Mouse (Mus musculus) midbrain, embryonic 14.5 days (tissue): ENCODE data around the gene Aldh8a1. TPM values are rescaled to one million over a fixed set of nuclear protein-coding genes. Genes with fewer than 3 reads are reported as not detected.

Experiments
- ATAC-seq: fragments of 200-750 bp; cut with Nextera tagmentation; 2 replicates; pipeline ENCODE4 v1.8.0; 2017; ENCODE audit warnings: moderate number of reproducible peaks, moderate library complexity; ENCODE audit not compliant: low FRiP score, low TSS enrichment
- DNase-seq: peaks from one replicate; pipeline ENCODE4 v3.0.0-alpha.2; 2015
- H3K27ac ChIP-seq: fragments of 300-500 bp; sonication (generic); replicated peaks from 2 replicates; pipeline ENCODE4 v1.5.1; 2014; ENCODE audit warnings: mild to moderate bottlenecking, low read depth, low read length, moderate library complexity
- H3K27me3 ChIP-seq: fragments of 300-500 bp; sonication (generic); 2 replicates; pipeline ENCODE4 v1.6.1; 2014; ENCODE audit warnings: low read length, control low read depth, mixed read lengths; ENCODE audit not compliant: control insufficient read depth, insufficient read depth
- H3K36me3 ChIP-seq: fragments of 300-500 bp; sonication (generic); 2 replicates; pipeline ENCODE4 v1.6.1; 2014; ENCODE audit warnings: low read length, control low read depth; ENCODE audit not compliant: control insufficient read depth, insufficient read depth
- H3K4me1 ChIP-seq: fragments of 300-500 bp; sonication (generic); 2 replicates; pipeline ENCODE4 v1.6.1; 2014; ENCODE audit warnings: mild to moderate bottlenecking, antibody characterized with exemption, low read length, control low read depth; ENCODE audit not compliant: control insufficient read depth, insufficient read depth
- H3K4me2 ChIP-seq: fragments of 300-500 bp; sonication (generic); 2 replicates; pipeline ENCODE4 v1.6.1; 2014; ENCODE audit warnings: mild to moderate bottlenecking, low read length, moderate library complexity
- H3K4me3 ChIP-seq: fragments of 300-500 bp; sonication (generic); replicated peaks from 2 replicates; pipeline ENCODE4 v1.5.1; 2014; ENCODE audit warnings: low read depth, low read length
- H3K9ac ChIP-seq: fragments of 300-500 bp; sonication (generic); replicated peaks from 2 replicates; pipeline ENCODE4 v1.6.1; 2014; ENCODE audit warnings: mild to moderate bottlenecking, low read length, moderate library complexity
- H3K9me3 ChIP-seq: fragments of 300-500 bp; sonication (generic); 2 replicates; pipeline ENCODE4 v1.6.1; 2016; ENCODE audit warnings: low read length, control low read depth, mixed read lengths; ENCODE audit not compliant: control insufficient read depth
- WGBS: fragments of 180-500 bp; shearing (Covaris S2); extraction: QIAGEN DNeasy Blood & Tissue Kit; methylation state at CpG from one replicate; pipeline ENCODE4 v1.1.7; 2014; 5-methylcytosine and 5-hydroxymethylcytosine counted together
- polyA plus RNA-seq: library from polyadenylated mRNA; unstranded; fragments of >200 nt; fragmentation: Nextera tagmentation; extraction: Ambion mirVana; gene quantifications from 2 replicates; pipeline ENCODE4 v1.2.1, GENCODE M21; 2014

Aldh8a1 gene
- polyA plus RNA-seq, 1 experiment from 2014 or later: not detected

- H3K9me3 ChIP-seq: no peaks in the 10 kb centered on the region
- no peak overlapping the region for H3K4me2 ChIP-seq
Observed at GRCm38 (mm10) chr10:21349449-21349848, 27.6 kb upstream of the Aldh8a1 start.

GRCm38 (mm10) chr10:21349946-21350345, 27.1 kb upstream of the Aldh8a1 start:
- Histone ChIP-seq H3K9ac (no peak overlapping the region), H3K36me3 (peaks cover 76% of the 10 kb centered on the region), H3K4me1 (no peaks in the 10 kb centered on the region), H3K27me3 (no peaks in the 10 kb centered on the region), H3K27ac (no peak overlapping the region), H3K9me3 (no peaks in the 10 kb centered on the region), H3K4me2 (no peak overlapping the region), H3K4me3 (no peak overlapping the region)
- 96% methylated on average over 2 of the region's 2 CpGs for WGBS
- no peak for DNase-seq
- no peak for ATAC-seq

More at GRCm38 (mm10) chr10:21349449-21349848, 27.6 kb upstream of the Aldh8a1 start:
- no peak for ATAC-seq
- Histone ChIP-seq H3K9ac (no peak overlapping the region), H3K27me3 (no peaks in the 10 kb centered on the region), H3K36me3 (peaks cover 72% of the 10 kb centered on the region), H3K4me1 (no peaks in the 10 kb centered on the region), H3K4me3 (no peak overlapping the region), H3K27ac (no peak overlapping the region)
- 95% methylated on average over 5 of the region's 5 CpGs for WGBS
- DNase-seq: no peak

- Histone ChIP-seq H3K9ac (no peak overlapping the region), H3K36me3 (peaks cover 68% of the 10 kb centered on the region)
- 93% methylated on average over 11 of the region's 11 CpGs for WGBS
Observed at GRCm38 (mm10) chr10:21350531-21351515, 26.3 kb upstream of the Aldh8a1 start.

GRCm38 (mm10) chr10:21351766-21352165, 25.3 kb upstream of the Aldh8a1 start:
- Histone ChIP-seq H3K36me3 (peaks cover 68% of the 10 kb centered on the region), H3K27ac (no peak overlapping the region), H3K4me3 (no peak overlapping the region), H3K27me3 (no peaks in the 10 kb centered on the region), H3K9ac (no peak overlapping the region), H3K4me2 (no peak overlapping the region), H3K9me3 (no peaks in the 10 kb centered on the region), H3K4me1 (no peaks in the 10 kb centered on the region)
- WGBS: 45% methylated on average over 12 of the region's 12 CpGs
- ATAC-seq: no peak
- DNase-seq: no peak

More at GRCm38 (mm10) chr10:21350531-21351515, 26.3 kb upstream of the Aldh8a1 start:
- Histone ChIP-seq H3K4me2 (no peak overlapping the region), H3K4me1 (no peaks in the 10 kb centered on the region), H3K27me3 (no peaks in the 10 kb centered on the region), H3K9me3 (no peaks in the 10 kb centered on the region), H3K4me3 (no peak overlapping the region), H3K27ac (no peak overlapping the region)
- no peak for DNase-seq
- ATAC-seq: no peak

GRCm38 (mm10) chr10:21353890-21354289, 23.2 kb upstream of the Aldh8a1 start:
- Histone ChIP-seq H3K9ac (no peak overlapping the region), H3K4me1 (no peaks in the 10 kb centered on the region), H3K4me3 (no peak overlapping the region), H3K27me3 (no peaks in the 10 kb centered on the region), H3K36me3 (peaks cover 60% of the 10 kb centered on the region), H3K4me2 (no peak overlapping the region), H3K9me3 (no peaks in the 10 kb centered on the region), H3K27ac (no peak overlapping the region)
- ATAC-seq (no peak), DNase-seq (no peak)
- whole genome bisulfite sequencing: 75% methylated on average over 5 of the region's 5 CpGs

- WGBS: 97% methylated on average over 7 of the region's 7 CpGs
- H3K27ac ChIP-seq: no peak overlapping the region
- H3K4me3 ChIP-seq: no peak overlapping the region
- peaks cover 62% of the 10 kb centered on the region for H3K36me3 ChIP-seq
- DNase-seq (no peak), ATAC-seq (no peak)
- no peaks in the 10 kb centered on the region for H3K9me3 ChIP-seq
- H3K27me3 ChIP-seq: no peaks in the 10 kb centered on the region
- H3K4me2 ChIP-seq: no peak overlapping the region
- H3K4me1 ChIP-seq: no peaks in the 10 kb centered on the region
- no peak overlapping the region for H3K9ac ChIP-seq
Observed at GRCm38 (mm10) chr10:21354506-21354905, 22.6 kb upstream of the Aldh8a1 start.

- H3K9me3 ChIP-seq: no peaks in the 10 kb centered on the region
- H3K27ac ChIP-seq: no peak overlapping the region
- DNase-seq (no peak), ATAC-seq (no peak)
- H3K36me3 ChIP-seq: peaks cover 57% of the 10 kb centered on the region
- WGBS: 94% methylated on average over 8 of the region's 8 CpGs
- H3K4me3 ChIP-seq: no peak overlapping the region
- H3K9ac ChIP-seq: no peak overlapping the region
- H3K4me1 ChIP-seq: no peaks in the 10 kb centered on the region
- H3K27me3 ChIP-seq: no peaks in the 10 kb centered on the region
- no peak overlapping the region for H3K4me2 ChIP-seq
Observed at GRCm38 (mm10) chr10:21357986-21358385, 19.1 kb upstream of the Aldh8a1 start.

GRCm38 (mm10) chr10:21359086-21359485, 18.0 kb upstream of the Aldh8a1 start:
- H3K27me3 ChIP-seq: no peaks in the 10 kb centered on the region

GRCm38 (mm10) chr10:21361871-21362270, 15.2 kb upstream of the Aldh8a1 start:
- WGBS: 92% methylated on average over 7 of the region's 7 CpGs
- H3K36me3 ChIP-seq: peaks cover 56% of the 10 kb centered on the region
- H3K4me1 ChIP-seq: no peaks in the 10 kb centered on the region

More at GRCm38 (mm10) chr10:21359086-21359485, 18.0 kb upstream of the Aldh8a1 start:
- Histone ChIP-seq H3K9ac (no peak overlapping the region), H3K27ac (no peak overlapping the region), H3K4me2 (no peak overlapping the region), H3K9me3 (no peaks in the 10 kb centered on the region), H3K36me3 (peaks cover 47% of the 10 kb centered on the region), H3K4me1 (no peaks in the 10 kb centered on the region), H3K4me3 (no peak overlapping the region)
- no peak for ATAC-seq
- DNase-seq: no peak
- 90% methylated on average over 4 of the region's 4 CpGs for WGBS

More at GRCm38 (mm10) chr10:21361871-21362270, 15.2 kb upstream of the Aldh8a1 start:
- Histone ChIP-seq H3K4me3 (no peak overlapping the region), H3K27me3 (no peaks in the 10 kb centered on the region), H3K9me3 (no peaks in the 10 kb centered on the region), H3K9ac (no peak overlapping the region), H3K27ac (no peak overlapping the region), H3K4me2 (no peak overlapping the region)
- DNase-seq (no peak), ATAC-seq (no peak)
